Mouse (Mus musculus) hindbrain, embryonic 13.5 days (tissue): Measurements from ENCODE around the gene Mrps7. TPM values are rescaled to one million over a fixed set of nuclear protein-coding genes. Genes with fewer than 3 reads are reported as not detected.

ENCODE experiments used
- ATAC-seq: fragments of 200-750 bp; cut with Nextera tagmentation; 2 replicates; pipeline ENCODE4 v1.8.0; 2017; ENCODE audit warnings: moderate TSS enrichment; ENCODE audit not compliant: low FRiP score
- H3K27ac ChIP-seq: fragments of 300-500 bp; sonication (generic); 2 replicates; pipeline ENCODE4 v1.5.1; 2015; ENCODE audit warnings: inconsistent platforms, mild to moderate bottlenecking, moderate library complexity
- H3K27me3 ChIP-seq: fragments of 300-500 bp; sonication (generic); 2 replicates; pipeline ENCODE4 v1.6.1; 2015; ENCODE audit warnings: mild to moderate bottlenecking, inconsistent platforms
- H3K36me3 ChIP-seq: fragments of 300-500 bp; sonication (generic); 2 replicates; pipeline ENCODE4 v1.6.1; 2015; ENCODE audit warnings: mild to moderate bottlenecking, inconsistent platforms
- H3K4me1 ChIP-seq: fragments of 300-500 bp; sonication (generic); replicated peaks from 2 replicates; pipeline ENCODE4 v1.6.1; 2015; ENCODE audit warnings: inconsistent platforms
- H3K4me2 ChIP-seq: fragments of 300-500 bp; sonication (generic); 2 replicates; pipeline ENCODE4 v1.6.1; 2015; ENCODE audit warnings: inconsistent platforms, mild to moderate bottlenecking, moderate library complexity
- H3K4me3 ChIP-seq: fragments of 300-500 bp; sonication (generic); 2 replicates; pipeline ENCODE4 v1.5.1; 2015; ENCODE audit warnings: mild to moderate bottlenecking, inconsistent platforms
- H3K9ac ChIP-seq: fragments of 300-500 bp; sonication (generic); 2 replicates; pipeline ENCODE4 v1.6.1; 2015; ENCODE audit warnings: mild to moderate bottlenecking, inconsistent platforms
- H3K9me3 ChIP-seq: fragments of 300-500 bp; sonication (generic); 2 replicates; pipeline ENCODE4 v1.6.1; 2016; ENCODE audit warnings: inconsistent platforms
- WGBS: fragments of 180-500 bp; shearing (Covaris S2); methylation state at CpG from one replicate; pipeline ENCODE4 v1.1.7; 2015; 5-methylcytosine and 5-hydroxymethylcytosine counted together
- polyA plus RNA-seq: library from polyadenylated mRNA; unstranded; fragments of >200 nt; fragmentation: Nextera tagmentation; extraction: Ambion mirVana; gene quantifications from 2 replicates; pipeline ENCODE4 v1.2.1, GENCODE M21; 2015

The Mrps7 gene
- polyA plus RNA-seq = 76.0 and 81.3 TPM in 2 replicates

GRCm38 (mm10) chr11:115603476-115604303 lies at the start of gene Mrps7, which contains the start of gene Gga3:
Mrps7 (plus strand) TSS chr11:115603925.
Gga3 (minus strand) TSS chr11:115604051.
- ATAC-seq = peak; percentile 97
- Histone ChIP-seq H3K4me1 (peaks cover 40% of the 10 kb centered on the region), H3K9ac (peak within 1 kb of the TSS; percentile 98), H3K27ac (peak within 1 kb of the TSS; percentile 93), H3K36me3 (peaks cover 54% of the 10 kb centered on the region), H3K27me3 (no peaks in the 10 kb centered on the region), H3K9me3 (no peaks in the 10 kb centered on the region), H3K4me3 (peak within 1 kb of the TSS; percentile 98), H3K4me2 (peak within 1 kb of the TSS; percentile 92)
- WGBS = under 1% methylated on average over 83 of the region's 93 CpGs

DNA sequence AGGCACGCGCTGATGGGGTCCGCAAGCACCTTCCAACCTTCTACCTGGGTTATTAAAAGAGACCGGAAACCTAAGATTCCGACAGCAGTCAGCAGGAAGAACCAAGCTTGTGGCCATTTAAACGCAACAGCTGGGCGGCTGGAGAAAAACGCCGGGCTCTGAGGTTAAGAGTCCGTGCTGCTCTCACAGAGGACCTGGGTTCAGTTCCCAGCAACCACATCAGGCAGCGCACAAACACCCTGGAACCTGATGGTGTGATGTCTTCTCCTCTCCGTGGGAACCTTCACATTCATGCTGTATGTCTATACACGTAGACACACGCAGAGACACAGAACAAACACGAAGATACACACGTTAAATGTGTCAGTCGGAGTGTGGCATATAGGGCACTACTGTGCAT lies 48.0 kb upstream of the Mrps7 start:
- 84% methylated on average over 17 of the region's 17 CpGs for WGBS
- Histone ChIP-seq H3K27ac (no peak overlapping the region), H3K27me3 (no peaks in the 10 kb centered on the region), H3K9me3 (no peaks in the 10 kb centered on the region), H3K4me3 (no peak overlapping the region), H3K4me2 (no peak overlapping the region), H3K36me3 (no peaks in the 10 kb centered on the region), H3K9ac (no peak overlapping the region), H3K4me1 (no peaks in the 10 kb centered on the region)
- ATAC-seq = no peak

GRCm38 (mm10) chr11:115563406-115563805 lies 40.3 kb upstream of the Mrps7 start:
- Histone ChIP-seq H3K4me2 (peak overlapping the region; percentile 82), H3K9me3 (no peaks in the 10 kb centered on the region), H3K27ac (peak overlapping the region; percentile 58), H3K4me3 (peak overlapping the region; percentile 78), H3K36me3 (peaks cover 16% of the 10 kb centered on the region), H3K9ac (peak overlapping the region; percentile 83), H3K27me3 (no peaks in the 10 kb centered on the region), H3K4me1 (peaks cover 21% of the 10 kb centered on the region)
- ATAC-seq = no peak
- WGBS = 51% methylated on average over 4 of the region's 4 CpGs

DNA sequence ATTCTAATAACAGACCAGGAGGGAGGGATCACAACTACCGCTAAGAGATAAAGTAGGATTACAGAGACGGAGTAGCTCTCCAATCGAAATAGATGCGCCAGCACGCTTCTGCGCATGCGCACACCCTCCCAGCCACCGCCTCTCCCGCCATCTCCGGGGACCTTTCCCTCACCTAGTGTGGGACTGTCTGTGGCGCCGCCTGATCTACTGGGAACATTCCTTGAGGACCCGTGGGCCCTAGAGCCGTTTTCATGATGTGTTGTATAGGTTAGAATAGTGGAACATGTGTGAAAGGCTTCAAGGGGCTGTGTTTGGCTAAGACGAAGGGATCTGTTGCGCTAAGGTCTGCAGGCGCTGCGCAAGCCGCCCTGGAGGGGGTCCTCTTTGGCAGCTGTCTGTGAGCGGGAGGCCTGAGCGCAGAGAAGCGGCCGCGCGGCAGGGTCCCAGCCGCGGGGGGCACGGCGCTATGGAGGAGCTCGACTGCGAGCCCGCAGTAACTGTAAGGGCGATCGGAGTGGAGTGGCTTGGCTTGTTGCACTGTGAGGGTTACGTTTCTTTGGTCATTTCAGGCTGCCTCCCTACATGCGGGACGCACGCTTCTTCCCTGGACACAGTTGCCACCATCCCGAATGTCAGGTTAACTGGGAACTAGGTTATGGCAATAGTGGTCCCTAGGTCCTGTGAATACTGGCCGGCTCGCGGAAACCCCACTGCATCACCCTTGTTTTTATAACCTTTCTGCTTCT lies 39.5 kb upstream of the Mrps7 start, which contains the start of gene Nup85:
Gene Nup85, plus strand, starts transcription at position 371 of the 746 bp plus-strand sequence.
- 0% methylated on average over 42 of the region's 42 CpGs for WGBS
- peak; percentile 89 for ATAC-seq

GRCm38 (mm10) chr11:115564961-115565360 lies 38.8 kb upstream of the Mrps7 start:
- H3K9me3 ChIP-seq = no peaks in the 10 kb centered on the region
- H3K27me3 ChIP-seq = no peaks in the 10 kb centered on the region
- peak overlapping the region; percentile 78 for H3K4me3 ChIP-seq
- H3K36me3 ChIP-seq = peaks cover 32% of the 10 kb centered on the region
- H3K4me1 ChIP-seq = peaks cover 21% of the 10 kb centered on the region
- H3K27ac ChIP-seq = no peak overlapping the region
- H3K4me2 ChIP-seq = peak overlapping the region; percentile 82
- WGBS = 24% methylated on average over 7 of the region's 7 CpGs
- ATAC-seq = no peak
- peak overlapping the region; percentile 83 for H3K9ac ChIP-seq

More for the DNA sequence above, 39.5 kb upstream of the Mrps7 start, which contains the start of gene Nup85:
- Histone ChIP-seq H3K4me2 (peak within 1 kb of the TSS; percentile 82), H3K4me3 (peak within 1 kb of the TSS; percentile 78), H3K9ac (peak within 1 kb of the TSS; percentile 83), H3K36me3 (peaks cover 25% of the 10 kb centered on the region), H3K27ac (peak within 1 kb of the TSS; percentile 84), H3K9me3 (no peaks in the 10 kb centered on the region), H3K27me3 (no peaks in the 10 kb centered on the region), H3K4me1 (peaks cover 21% of the 10 kb centered on the region)

- H3K4me3 ChIP-seq = no peak overlapping the region
- no peaks in the 10 kb centered on the region for H3K27me3 ChIP-seq
- no peak overlapping the region for H3K4me2 ChIP-seq
- no peak for ATAC-seq
- no peaks in the 10 kb centered on the region for H3K9me3 ChIP-seq
- H3K27ac ChIP-seq = no peak overlapping the region
- no peaks in the 10 kb centered on the region for H3K4me1 ChIP-seq
- peaks cover 70% of the 10 kb centered on the region for H3K36me3 ChIP-seq
- no peak overlapping the region for H3K9ac ChIP-seq
Measured at GRCm38 (mm10) chr11:115579080-115579479, 24.6 kb upstream of the Mrps7 start.

- peaks cover 98% of the 10 kb centered on the region for H3K36me3 ChIP-seq
- H3K4me1 ChIP-seq = no peaks in the 10 kb centered on the region
- WGBS = 81% methylated on average over 10 of the region's 10 CpGs
- H3K27ac ChIP-seq = no peak overlapping the region
- no peak for ATAC-seq
- H3K4me3 ChIP-seq = no peak overlapping the region
- H3K9ac ChIP-seq = no peak overlapping the region
- no peaks in the 10 kb centered on the region for H3K9me3 ChIP-seq
- no peak overlapping the region for H3K4me2 ChIP-seq
- no peaks in the 10 kb centered on the region for H3K27me3 ChIP-seq
Measured at GRCm38 (mm10) chr11:115582913-115583606, 20.7 kb upstream of the Mrps7 start.

DNA sequence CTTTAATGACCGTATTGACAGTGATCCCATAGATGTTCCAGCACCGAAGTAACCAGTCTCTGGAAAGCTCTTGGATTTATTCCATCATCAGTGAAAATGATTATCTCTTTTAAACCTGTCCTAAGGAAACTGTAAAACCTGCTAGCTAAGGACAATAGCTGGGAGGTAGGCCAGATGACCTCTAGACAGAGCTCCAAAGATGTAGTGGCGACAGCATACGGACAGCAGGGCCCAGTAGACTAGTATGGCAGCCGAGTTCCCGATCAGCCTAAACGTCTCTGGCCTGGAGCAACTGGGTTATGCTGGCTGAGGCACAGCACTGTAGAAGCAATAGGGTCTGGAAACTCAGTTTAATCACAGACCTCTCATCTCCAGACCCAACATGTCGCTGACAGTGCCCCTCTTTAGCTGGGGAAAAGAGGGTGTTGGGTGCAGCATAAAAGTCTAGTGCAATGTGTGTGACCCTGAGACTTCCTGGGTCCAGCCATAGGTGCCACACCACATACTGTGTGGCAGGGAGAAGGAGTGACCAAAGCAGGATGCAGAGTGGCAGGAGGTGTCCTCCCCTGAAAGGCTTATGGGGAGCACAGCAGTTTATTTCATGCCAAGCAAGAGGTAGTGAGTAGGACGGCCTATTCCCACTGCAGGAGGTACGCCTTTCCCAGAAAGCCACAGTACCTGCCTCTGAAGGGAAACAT lies 19.2 kb upstream of the Mrps7 start:
- ATAC-seq = no peak
- H3K4me3 ChIP-seq = no peak overlapping the region
- H3K4me1 ChIP-seq = no peaks in the 10 kb centered on the region
- no peak overlapping the region for H3K9ac ChIP-seq
- peaks cover 95% of the 10 kb centered on the region for H3K36me3 ChIP-seq
- H3K27ac ChIP-seq = no peak overlapping the region
- 91% methylated on average over 10 of the region's 10 CpGs for WGBS
- H3K4me2 ChIP-seq = no peak overlapping the region
- no peaks in the 10 kb centered on the region for H3K27me3 ChIP-seq
- no peaks in the 10 kb centered on the region for H3K9me3 ChIP-seq

GRCm38 (mm10) chr11:115585573-115586100 lies 18.1 kb upstream of the Mrps7 start:
- no peak overlapping the region for H3K4me2 ChIP-seq
- no peaks in the 10 kb centered on the region for H3K27me3 ChIP-seq
- no peak overlapping the region for H3K27ac ChIP-seq
- WGBS = 92% methylated on average over 7 of the region's 7 CpGs
- no peak overlapping the region for H3K9ac ChIP-seq
- ATAC-seq = no peak
- no peak overlapping the region for H3K4me3 ChIP-seq
- no peaks in the 10 kb centered on the region for H3K9me3 ChIP-seq
- no peaks in the 10 kb centered on the region for H3K4me1 ChIP-seq
- peaks cover 97% of the 10 kb centered on the region for H3K36me3 ChIP-seq

DNA sequence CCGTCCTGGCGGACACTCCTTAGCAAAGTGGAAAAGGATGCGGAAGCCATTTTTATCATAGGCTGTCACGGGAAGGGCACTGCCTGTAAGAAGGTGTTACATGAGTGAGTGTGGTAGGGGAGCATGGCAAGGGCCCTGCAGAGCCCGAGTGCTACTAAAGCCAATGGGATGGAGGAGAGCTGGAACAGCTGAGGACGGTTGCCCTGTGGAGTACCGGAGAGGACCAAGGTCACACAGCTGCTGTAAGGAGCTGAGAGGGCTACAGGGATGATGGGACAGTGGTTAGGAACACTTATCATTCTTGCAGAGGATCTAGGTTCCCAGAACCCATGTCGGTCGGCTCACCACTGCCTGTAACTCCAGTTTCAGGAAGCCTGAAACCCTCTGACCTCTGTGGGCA lies 17.3 kb upstream of the Mrps7 start:
- Histone ChIP-seq H3K27ac (no peak overlapping the region), H3K4me3 (no peak overlapping the region), H3K9ac (no peak overlapping the region), H3K4me1 (no peaks in the 10 kb centered on the region), H3K27me3 (no peaks in the 10 kb centered on the region), H3K4me2 (no peak overlapping the region), H3K9me3 (no peaks in the 10 kb centered on the region), H3K36me3 (peaks cover 97% of the 10 kb centered on the region)
- no peak for ATAC-seq
- 92% methylated on average over 9 of the region's 9 CpGs for WGBS

DNA sequence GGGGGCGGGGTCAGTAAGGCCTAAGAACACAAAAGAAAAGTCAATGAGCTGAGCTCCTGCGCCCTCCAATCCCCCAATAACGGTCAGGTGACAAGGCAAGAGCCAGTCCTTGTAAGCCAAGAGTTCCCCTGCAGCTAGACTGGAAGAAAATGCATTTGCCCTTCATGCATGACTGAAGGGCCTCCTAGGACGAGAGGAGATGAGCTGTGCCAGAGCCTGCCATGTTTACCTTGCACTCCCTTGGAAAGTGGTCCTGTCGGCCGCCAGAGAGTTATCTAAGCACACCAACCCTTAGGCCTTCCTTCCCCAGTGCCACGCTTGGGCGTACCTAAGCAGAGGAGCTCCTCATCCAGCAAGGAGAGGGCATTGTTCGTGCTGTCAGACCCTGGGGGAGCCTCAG lies 15.7 kb upstream of the Mrps7 start:
- H3K9ac ChIP-seq = no peak overlapping the region
- H3K4me1 ChIP-seq = no peaks in the 10 kb centered on the region
- H3K27ac ChIP-seq = no peak overlapping the region
- 87% methylated on average over 9 of the region's 9 CpGs for WGBS
- peaks cover 97% of the 10 kb centered on the region for H3K36me3 ChIP-seq
- H3K9me3 ChIP-seq = no peaks in the 10 kb centered on the region
- H3K27me3 ChIP-seq = no peaks in the 10 kb centered on the region
- no peak overlapping the region for H3K4me3 ChIP-seq
- no peak overlapping the region for H3K4me2 ChIP-seq
- no peak for ATAC-seq
